Mouse (Mus musculus) kidney, adult 2 months (tissue): Measurements from ENCODE around the gene Ttl.

ENCODE experiments used
- CTCF ChIP-seq: fragments of 200-500 bp; conservative IDR thresholded peaks from 2 replicates; pipeline ENCODE4 v1.5.1; 2011; ENCODE audit warnings: low read depth, mild to moderate bottlenecking, control low read depth, low read length, moderate library complexity, mixed read lengths; ENCODE audit not compliant: insufficient read depth, insufficient read length
- POLR2A ChIP-seq: fragments of 200-500 bp; IDR thresholded peaks from one replicate; pipeline ENCODE4 v1.6.1; 2011; ENCODE audit warnings: low read depth, low read length, control low read depth

- TF ChIP-seq POLR2A (no peak), CTCF (no peak)
Measured at GRCm38 (mm10) chr2:129083514-129083913, 17.8 kb downstream of the Ttl start.
